Mouse (Mus musculus): ENCODE data around the gene Fbxl15.

GRCm38 (mm10) chr19:46284686-46285085, 43.3 kb upstream of the Fbxl15 start:
- TF ChIP-seq GATA1 (IDR thresholded peaks at IDR 0.05; ENCODE audit: low read length) (no peak), TAL1 (IDR thresholded peaks at IDR 0.05; ENCODE audit: low read length) (no peak)

All from erythroblast, embryonic 14.5 days (primary cell).